Mouse (Mus musculus) common myeloid progenitor, adult 5-6 weeks (primary cell): ENCODE results near the gene Bag5. TPM values are rescaled to one million over a fixed set of nuclear protein-coding genes. Genes with fewer than 3 reads are reported as not detected.

Source experiments
- ATAC-seq: replicated peaks from 2 replicates; pipeline ENCODE4 v1.8.0; 2016; ENCODE audit warnings: low read depth, mild to moderate bottlenecking, moderate TSS enrichment, inconsistent platforms; ENCODE audit not compliant: poor library complexity, severe bottlenecking
- total RNA-seq: library from RNA; stranded (forward); fragments of 200-1000, 187-1606 nt; gene quantifications from 2 replicates; pipeline ENCODE4 v1.2.3, GENCODE M21; 2017

Gene Bag5
- total RNA-seq, 1 experiment from 2014 or later = 38.3 TPM

- ATAC-seq = no peak
Measured at GRCm38 (mm10) chr12:111700920-111701458, 12.1 kb downstream of the Bag5 start.

GRCm38 (mm10) chr12:111699542-111699941 lies 13.5 kb downstream of the Bag5 start:
- ATAC-seq = no peak

GRCm38 (mm10) chr12:111698346-111698913 lies 14.6 kb downstream of the Bag5 start:
- no peak for ATAC-seq

GRCm38 (mm10) chr12:111697708-111698107 lies 15.3 kb downstream of the Bag5 start:
- no peak for ATAC-seq

GRCm38 (mm10) chr12:111696239-111696638 lies 16.8 kb downstream of the Bag5 start:
- ATAC-seq = peak; percentile 78

GRCm38 (mm10) chr12:111694880-111695804 lies 17.9 kb downstream of the Bag5 start:
- ATAC-seq = no peak

- ATAC-seq = no peak
Measured at GRCm38 (mm10) chr12:111694271-111694781, 18.7 kb downstream of the Bag5 start.

- ATAC-seq = no peak
Measured at GRCm38 (mm10) chr12:111693341-111694270, 19.5 kb downstream of the Bag5 start.

GRCm38 (mm10) chr12:111692899-111693298 lies 20.2 kb downstream of the Bag5 start:
- no peak for ATAC-seq

GRCm38 (mm10) chr12:111691346-111691872 lies 21.6 kb downstream of the Bag5 start:
- ATAC-seq = peak; percentile 84

GRCm38 (mm10) chr12:111689426-111689825 lies 23.6 kb downstream of the Bag5 start:
- ATAC-seq = no peak

GRCm38 (mm10) chr12:111688069-111688428 lies 25.0 kb downstream of the Bag5 start:
- ATAC-seq = no peak

GRCm38 (mm10) chr12:111687350-111688068 lies 25.5 kb downstream of the Bag5 start:
- ATAC-seq = no peak

GRCm38 (mm10) chr12:111686390-111686789 lies 26.7 kb downstream of the Bag5 start:
- ATAC-seq = no peak

- ATAC-seq = no peak
Measured at GRCm38 (mm10) chr12:111682806-111683205, 30.3 kb downstream of the Bag5 start.

GRCm38 (mm10) chr12:111682003-111682402 lies 31.1 kb downstream of the Bag5 start:
- ATAC-seq = no peak

- ATAC-seq = no peak
Measured at GRCm38 (mm10) chr12:111681305-111681704, 31.8 kb downstream of the Bag5 start.

- no peak for ATAC-seq
Measured at GRCm38 (mm10) chr12:111680661-111681060, 32.4 kb downstream of the Bag5 start.

GRCm38 (mm10) chr12:111678997-111679396 lies 34.1 kb downstream of the Bag5 start:
- ATAC-seq = no peak
